Mouse (Mus musculus) Patski (cell line): ENCODE results near the gene Lama4. TPM values are rescaled to one million over a fixed set of nuclear protein-coding genes. Genes with fewer than 3 reads are reported as not detected.

ENCODE experiments used
- ATAC-seq: fragments of 100-300 bp; one replicate; pipeline ENCODE4 v1.8.0; 2021
- CTCF ChIA-PET: fragments of 350-600 bp; sonication (Branson Sonifier 250); formaldehyde crosslinking; loops from one replicate; lab custom pipeline; 2022; ENCODE audit warnings: inconsistent platforms; lab: Charles Lee
- POLR2A ChIA-PET: fragments of 350-600 bp; sonication (Branson Sonifier 250); formaldehyde crosslinking; loops from one replicate; lab custom pipeline; 2022; ENCODE audit warnings: antibody characterized with exemption, inconsistent platforms; lab: Charles Lee
- DNase-seq: peaks from one replicate; pipeline ENCODE4 v3.0.0-alpha.2; 2011; ENCODE audit warnings: low read depth, low spot score
- H3K27me3 ChIP-seq: fragments of 371-371 bp; one replicate; pipeline ENCODE4 v1.5.1; 2021
- CTCF ChIP-seq: fragments of 100-300 bp; IDR thresholded peaks from one replicate; pipeline ENCODE4 v1.5.1; 2021
- in situ Hi-C: fragments of 300-500 bp; cut with MboI; formaldehyde crosslinking; loops from 3 replicates; pipeline ENCODE4 v1.11.1; 2018; ENCODE audit warnings: low pct_unique_long_range_greater_than_20kb, mixed read lengths
- polyA plus RNA-seq: library from polyadenylated mRNA; unstranded; gene quantifications from one replicate; pipeline ENCODE4 v1.2.3, GENCODE M21; 2021

The Lama4 gene
- polyA plus RNA-seq: 0.03 TPM

GRCm38 (mm10) chr10:38965075-38965781 lies at the start of gene Lama4:
Gene Lama4, plus strand, starts transcription at chr10:38965515.
- ChIA-PET CTCF (no interaction called here), POLR2A (no interaction called here)
- DNase-seq: no peak
- no peak for TF ChIP-seq CTCF
- ATAC-seq: no peak
- no peaks in the 10 kb centered on the region for H3K27me3 ChIP-seq
- in situ Hi-C loops: no loop called here

GRCm38 (mm10) chr10:38916027-38916617 lies 49.2 kb upstream of the Lama4 start:
- H3K27me3 ChIP-seq: no peaks in the 10 kb centered on the region
- in situ Hi-C loops: no loop called here
- DNase-seq (no peak), ATAC-seq (no peak)
- TF ChIP-seq CTCF: no peak
- ChIA-PET POLR2A (no interaction called here), CTCF (interaction anchor here (1.0 kb wide), 2 partner anchors 10 to 24 kb away, joined by 3 to 4 read pairs; no protein-coding TSS in a partner anchor)

DNA sequence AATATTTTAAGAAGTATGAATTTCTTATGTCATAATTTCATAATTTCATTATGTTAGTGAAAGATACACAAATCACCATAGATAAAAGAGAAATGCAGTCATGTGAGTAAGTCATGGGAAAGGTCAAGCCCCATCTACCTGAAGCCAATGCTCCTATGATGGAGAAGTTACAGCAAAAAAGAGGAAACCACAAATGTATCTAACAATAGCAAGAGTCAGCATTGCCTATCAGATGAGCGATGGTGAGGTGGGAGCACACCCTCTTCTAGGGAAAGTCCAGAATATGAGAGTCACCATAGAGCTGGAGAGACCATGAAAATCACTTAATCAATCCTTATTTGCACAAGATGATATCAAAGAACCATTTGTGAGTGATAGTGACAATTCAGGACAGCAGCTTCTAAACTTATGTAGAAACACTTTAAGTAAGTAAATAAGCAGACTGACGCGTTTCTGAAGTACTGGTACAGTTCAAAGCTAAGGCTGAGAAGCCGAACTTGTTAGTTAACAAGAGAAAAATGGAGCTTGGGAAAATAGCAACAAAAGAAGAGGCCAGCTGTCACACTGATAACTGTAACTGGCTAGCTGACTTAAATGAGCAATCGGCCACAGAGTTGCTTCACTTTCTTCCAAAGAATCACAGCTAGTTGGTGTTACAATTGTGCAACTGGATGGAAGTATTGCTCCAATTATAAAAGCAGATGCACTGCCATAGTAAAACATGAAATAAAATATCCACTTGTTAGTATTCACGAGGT lies 36.2 kb upstream of the Lama4 start:
- TF ChIP-seq CTCF: no peak
- ATAC-seq: no peak
- ChIA-PET CTCF (interaction anchor here (0.8 to 1.6 kb wide), 4 partner anchors 16 to 23 kb away, joined by 3 to 4 read pairs (median 4); no protein-coding TSS in a partner anchor), POLR2A (no interaction called here)
- in situ Hi-C loops: no loop called here
- no peaks in the 10 kb centered on the region for H3K27me3 ChIP-seq
- DNase-seq: no peak

GRCm38 (mm10) chr10:38944701-38945100 lies 20.6 kb upstream of the Lama4 start:
- in situ Hi-C loops: no loop called here
- CTCF ChIA-PET: interaction anchor here (0.7 to 1.0 kb wide), 2 partner anchors 17 to 34 kb away, joined by 3 read pairs; no protein-coding TSS in a partner anchor

DNA sequence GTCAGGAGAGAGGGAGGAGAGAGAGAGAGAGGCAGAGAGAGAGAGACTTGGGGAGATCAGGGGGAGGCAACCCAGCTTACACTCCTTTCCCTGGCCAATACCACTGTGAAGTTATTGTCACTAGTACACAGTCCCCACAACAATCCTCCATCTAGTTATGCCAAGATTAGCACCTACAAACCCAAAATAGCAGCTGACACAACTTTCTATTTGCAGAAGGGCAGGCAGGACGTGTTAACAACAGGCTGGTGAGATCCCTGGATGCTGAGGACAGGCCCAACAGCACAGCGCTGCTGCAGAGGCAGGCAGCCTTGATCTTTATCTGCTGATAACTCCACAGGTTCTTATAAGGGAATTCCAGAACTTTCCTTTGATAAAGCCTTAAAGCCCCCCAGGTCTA lies 3.4 kb upstream of the Lama4 start:
- CTCF ChIA-PET: no interaction called here
- no peak for TF ChIP-seq CTCF
- POLR2A ChIA-PET: interaction anchor here (0.6 kb wide), 1 partner anchor 32 kb away, joined by 3 read pairs; no protein-coding TSS in a partner anchor
- in situ Hi-C loops: no loop called here
- ATAC-seq (no peak), DNase-seq (no peak)
- H3K27me3 ChIP-seq: no peaks in the 10 kb centered on the region

More at GRCm38 (mm10) chr10:38944701-38945100, 20.6 kb upstream of the Lama4 start:
- no peak for TF ChIP-seq CTCF
- POLR2A ChIA-PET: no interaction called here
- DNase-seq: no peak
- no peaks in the 10 kb centered on the region for H3K27me3 ChIP-seq
- no peak for ATAC-seq

- DNase-seq: no peak
- H3K27me3 ChIP-seq: no peaks in the 10 kb centered on the region
- POLR2A ChIA-PET: no interaction called here
- in situ Hi-C loops: no loop called here
- CTCF ChIA-PET: interaction anchor here (1.4 kb wide), 1 partner anchor 14 kb away, joined by 3 read pairs; no protein-coding TSS in a partner anchor
- no peak for TF ChIP-seq CTCF
- ATAC-seq: no peak
Measured at GRCm38 (mm10) chr10:38964719-38965074, 618 bp upstream of the Lama4 start.

DNA sequence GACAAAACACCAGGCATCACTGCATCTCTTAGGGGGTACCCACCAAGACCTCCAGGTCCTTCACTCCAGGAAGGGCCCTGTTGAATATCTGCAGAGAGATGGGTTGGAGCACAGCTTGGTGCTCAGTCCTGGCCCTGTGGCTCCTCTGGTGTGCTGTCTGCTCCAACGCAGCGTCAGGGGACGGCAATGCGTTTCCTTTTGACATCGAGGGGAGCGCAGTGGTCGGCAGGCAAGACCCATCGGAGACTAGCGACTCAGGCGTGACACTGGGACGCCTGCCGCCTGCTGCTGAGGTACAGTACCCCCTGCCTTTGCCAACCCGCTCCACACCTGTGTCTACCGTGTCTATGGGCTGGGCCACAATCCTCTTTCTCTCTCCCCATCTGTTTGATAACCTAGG lies 542 bp downstream of the Lama4 start:
- in situ Hi-C loops: no loop called here
- H3K27me3 ChIP-seq: no peaks in the 10 kb centered on the region
- ATAC-seq: no peak
- ChIA-PET POLR2A (no interaction called here), CTCF (no interaction called here)
- no peak for TF ChIP-seq CTCF
- DNase-seq: no peak

DNA sequence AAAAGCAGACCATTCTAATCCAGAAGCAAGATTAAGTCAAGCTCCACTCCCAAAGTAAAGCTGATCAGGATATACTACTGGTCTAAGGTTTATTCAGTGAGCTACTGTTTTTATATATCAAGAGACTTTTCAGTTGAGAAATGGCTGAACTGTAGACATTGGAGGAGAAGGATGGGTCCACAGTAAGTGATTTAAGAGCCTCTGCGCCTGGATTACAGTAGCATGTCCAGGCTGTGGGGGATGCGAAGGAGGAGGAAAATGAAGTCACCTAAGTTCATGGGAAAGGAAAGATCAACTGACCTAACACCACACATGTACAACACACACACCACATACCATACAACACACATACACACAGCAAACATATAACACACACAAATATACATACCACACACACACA lies 1.3 kb downstream of the Lama4 start:
- ChIA-PET CTCF (interaction anchor here (0.7 kb wide), 1 partner anchor 13 kb away, joined by 3 read pairs; no protein-coding TSS in a partner anchor), POLR2A (no interaction called here)
- TF ChIP-seq CTCF: no peak
- ATAC-seq: no peak
- DNase-seq: no peak
- no peaks in the 10 kb centered on the region for H3K27me3 ChIP-seq
- in situ Hi-C loops: no loop called here

GRCm38 (mm10) chr10:38968326-38969072 lies 3.2 kb downstream of the Lama4 start:
- ATAC-seq: no peak
- ChIA-PET CTCF (no interaction called here), POLR2A (no interaction called here)
- TF ChIP-seq CTCF: no peak
- DNase-seq: no peak
- in situ Hi-C loops: no loop called here
- H3K27me3 ChIP-seq: no peaks in the 10 kb centered on the region

GRCm38 (mm10) chr10:38969543-38969942 lies 4.2 kb downstream of the Lama4 start:
- in situ Hi-C loops: no loop called here
- POLR2A ChIA-PET: no interaction called here
- TF ChIP-seq CTCF: no peak

More at GRCm38 (mm10) chr10:38969543-38969942, 4.2 kb downstream of the Lama4 start:
- H3K27me3 ChIP-seq: no peaks in the 10 kb centered on the region
- no peak for DNase-seq
- no peak for ATAC-seq
- CTCF ChIA-PET: interaction anchor here (1.5 kb wide), 1 partner anchor 9 kb away, joined by 4 read pairs; no protein-coding TSS in a partner anchor
